Mouse (Mus musculus) hindbrain, embryonic 14.5 days (tissue): ENCODE data around the gene Samd14. TPM values are rescaled to one million over a fixed set of nuclear protein-coding genes. Genes with fewer than 3 reads are reported as not detected.

Source experiments
- ATAC-seq: fragments of 200-750 bp; cut with Nextera tagmentation; 2 replicates; pipeline ENCODE4 v1.8.0; 2017; ENCODE audit warnings: moderate number of reproducible peaks, mild to moderate bottlenecking, moderate TSS enrichment, moderate library complexity; ENCODE audit not compliant: low FRiP score
- DNase-seq: peaks from one replicate; pipeline ENCODE4 v3.0.0-alpha.2; 2015; ENCODE audit warnings: low spot score
- H3K27ac ChIP-seq: fragments of 300-500 bp; sonication (generic); 2 replicates; pipeline ENCODE4 v1.5.1; 2014; ENCODE audit warnings: mild to moderate bottlenecking, moderate library complexity
- H3K27me3 ChIP-seq: fragments of 300-500 bp; sonication (generic); 2 replicates; pipeline ENCODE4 v1.6.1; 2014; ENCODE audit warnings: mild to moderate bottlenecking, low read length, mixed read lengths; ENCODE audit not compliant: control insufficient read depth, insufficient read depth
- H3K36me3 ChIP-seq: fragments of 300-500 bp; sonication (generic); replicated peaks from 2 replicates; pipeline ENCODE4 v1.6.1; 2014; ENCODE audit not compliant: control insufficient read depth, insufficient read depth
- H3K4me1 ChIP-seq: fragments of 300-500 bp; sonication (generic); replicated peaks from 2 replicates; pipeline ENCODE4 v1.6.1; 2014; ENCODE audit warnings: antibody characterized with exemption, low read length, mixed read lengths; ENCODE audit not compliant: control insufficient read depth, insufficient read depth
- H3K4me2 ChIP-seq: fragments of 300-500 bp; sonication (generic); replicated peaks from 2 replicates; pipeline ENCODE4 v1.6.1; 2014; ENCODE audit warnings: mild to moderate bottlenecking, moderate library complexity
- H3K4me3 ChIP-seq: fragments of 300-500 bp; sonication (generic); replicated peaks from 2 replicates; pipeline ENCODE4 v1.5.1; 2014; ENCODE audit warnings: mild to moderate bottlenecking, low read length
- H3K9ac ChIP-seq: fragments of 300-500 bp; sonication (generic); 2 replicates; pipeline ENCODE4 v1.6.1; 2014
- H3K9me3 ChIP-seq: fragments of 300-500 bp; sonication (generic); 2 replicates; pipeline ENCODE4 v1.6.1; 2016; ENCODE audit warnings: low read length; ENCODE audit not compliant: control insufficient read depth
- WGBS: fragments of 180-500 bp; shearing (Covaris S2); extraction: QIAGEN DNeasy Blood & Tissue Kit; methylation state at CpG from one replicate; pipeline ENCODE4 v1.1.7; 2014; 5-methylcytosine and 5-hydroxymethylcytosine counted together
- polyA plus RNA-seq: library from polyadenylated mRNA; unstranded; fragments of >200 nt; fragmentation: Nextera tagmentation; extraction: Ambion mirVana; gene quantifications from 2 replicates; pipeline ENCODE4 v1.2.1, GENCODE M21; 2014

Samd14 gene
- polyA plus RNA-seq, 1 experiment from 2014 or later: 130 TPM

GRCm38 (mm10) chr11:95025227-95026012, 15.7 kb downstream of the Samd14 start:
- peaks cover 55% of the 10 kb centered on the region for H3K36me3 ChIP-seq
- H3K27ac ChIP-seq: no peak overlapping the region
- H3K4me2 ChIP-seq: no peak overlapping the region
- H3K27me3 ChIP-seq: no peaks in the 10 kb centered on the region
- no peak for DNase-seq
- ATAC-seq: no peak
- H3K4me1 ChIP-seq: no peaks in the 10 kb centered on the region
- no peak overlapping the region for H3K9ac ChIP-seq
- H3K9me3 ChIP-seq: no peaks in the 10 kb centered on the region
- H3K4me3 ChIP-seq: no peak overlapping the region
- 90% methylated on average over 11 of the region's 11 CpGs for WGBS

- Histone ChIP-seq H3K4me1 (no peaks in the 10 kb centered on the region), H3K9ac (no peak overlapping the region), H3K36me3 (peaks cover 48% of the 10 kb centered on the region), H3K4me2 (no peak overlapping the region), H3K27me3 (no peaks in the 10 kb centered on the region), H3K4me3 (no peak overlapping the region), H3K27ac (no peak overlapping the region), H3K9me3 (no peaks in the 10 kb centered on the region)
- ATAC-seq (no peak), DNase-seq (no peak)
- 70% methylated on average over 6 of the region's 6 CpGs for WGBS
Measured at GRCm38 (mm10) chr11:95026090-95026542, 16.4 kb downstream of the Samd14 start.

GRCm38 (mm10) chr11:95026849-95027248, 17.2 kb downstream of the Samd14 start:
- Histone ChIP-seq H3K9ac (no peak overlapping the region), H3K27ac (no peak overlapping the region), H3K4me3 (no peak overlapping the region), H3K4me2 (no peak overlapping the region), H3K27me3 (no peaks in the 10 kb centered on the region), H3K4me1 (no peaks in the 10 kb centered on the region), H3K9me3 (no peaks in the 10 kb centered on the region), H3K36me3 (peaks cover 41% of the 10 kb centered on the region)
- ATAC-seq (no peak), DNase-seq (no peak)
- WGBS: 84% methylated on average over 6 of the region's 6 CpGs

GRCm38 (mm10) chr11:95027850-95028470, 18.3 kb downstream of the Samd14 start:
- peaks cover 33% of the 10 kb centered on the region for H3K36me3 ChIP-seq
- H3K4me1 ChIP-seq: no peaks in the 10 kb centered on the region
- DNase-seq: no peak
- no peaks in the 10 kb centered on the region for H3K9me3 ChIP-seq
- H3K27me3 ChIP-seq: no peaks in the 10 kb centered on the region
- ATAC-seq: no peak
- no peak overlapping the region for H3K9ac ChIP-seq
- H3K4me2 ChIP-seq: no peak overlapping the region
- H3K27ac ChIP-seq: no peak overlapping the region
- 30% methylated on average over 13 of the region's 13 CpGs for WGBS
- no peak overlapping the region for H3K4me3 ChIP-seq

- no peaks in the 10 kb centered on the region for H3K27me3 ChIP-seq
- no peak overlapping the region for H3K9ac ChIP-seq
- DNase-seq: no peak
- H3K4me2 ChIP-seq: no peak overlapping the region
- peaks cover 3% of the 10 kb centered on the region; the same call in 1 of the 2 replicates for H3K36me3 ChIP-seq
- no peak overlapping the region for H3K4me3 ChIP-seq
- ATAC-seq: no peak
- H3K27ac ChIP-seq: no peak overlapping the region
- 32% methylated on average over 6 of the region's 6 CpGs for WGBS
- H3K9me3 ChIP-seq: no peaks in the 10 kb centered on the region
- no peaks in the 10 kb centered on the region for H3K4me1 ChIP-seq
Measured at GRCm38 (mm10) chr11:95032945-95033344, 23.3 kb downstream of the Samd14 start.

GRCm38 (mm10) chr11:95033617-95034016, 23.9 kb downstream of the Samd14 start:
- Histone ChIP-seq H3K36me3 (peaks cover 3% of the 10 kb centered on the region; the same call in 1 of the 2 replicates), H3K4me1 (no peaks in the 10 kb centered on the region), H3K9ac (no peak overlapping the region), H3K4me3 (no peak overlapping the region), H3K27ac (no peak overlapping the region), H3K9me3 (no peaks in the 10 kb centered on the region), H3K4me2 (no peak overlapping the region), H3K27me3 (no peaks in the 10 kb centered on the region)
- ATAC-seq: no peak
- 78% methylated on average over 14 of the region's 14 CpGs for WGBS
- no peak for DNase-seq

GRCm38 (mm10) chr11:95034902-95035301, 25.2 kb downstream of the Samd14 start:
- DNase-seq (no peak), ATAC-seq (no peak)
- H3K9ac ChIP-seq: no peak overlapping the region
- H3K4me2 ChIP-seq: no peak overlapping the region
- H3K4me1 ChIP-seq: peaks cover 1% of the 10 kb centered on the region; the same call in 1 of the 2 replicates
- H3K9me3 ChIP-seq: no peaks in the 10 kb centered on the region
- WGBS: 74% methylated on average over 10 of the region's 10 CpGs
- H3K4me3 ChIP-seq: no peak overlapping the region
- H3K27ac ChIP-seq: no peak overlapping the region
- H3K27me3 ChIP-seq: no peaks in the 10 kb centered on the region
- peaks cover 3% of the 10 kb centered on the region; the same call in 1 of the 2 replicates for H3K36me3 ChIP-seq

GRCm38 (mm10) chr11:95036521-95036920, 26.8 kb downstream of the Samd14 start:
- 94% methylated on average over 5 of the region's 5 CpGs for WGBS
- Histone ChIP-seq H3K36me3 (peaks cover 3% of the 10 kb centered on the region; the same call in 1 of the 2 replicates), H3K9ac (no peak overlapping the region), H3K4me2 (no peak overlapping the region), H3K4me1 (peaks cover 9% of the 10 kb centered on the region; the same call in 1 of the 2 replicates), H3K27me3 (no peaks in the 10 kb centered on the region), H3K4me3 (no peak overlapping the region), H3K27ac (no peak overlapping the region), H3K9me3 (no peaks in the 10 kb centered on the region)
- DNase-seq (no peak), ATAC-seq (no peak)

GRCm38 (mm10) chr11:95037306-95037705, 27.6 kb downstream of the Samd14 start:
- no peak overlapping the region for H3K4me2 ChIP-seq
- DNase-seq: no peak
- 50% methylated on average over 6 of the region's 6 CpGs for WGBS
- H3K36me3 ChIP-seq: no peaks in the 10 kb centered on the region; the same call in 1 of the 2 replicates
- no peak overlapping the region for H3K9ac ChIP-seq
- no peak overlapping the region for H3K4me3 ChIP-seq
- no peaks in the 10 kb centered on the region for H3K27me3 ChIP-seq
- H3K4me1 ChIP-seq: peaks cover 14% of the 10 kb centered on the region; the same call in 1 of the 2 replicates
- ATAC-seq: no peak
- H3K27ac ChIP-seq: no peak overlapping the region
- no peaks in the 10 kb centered on the region for H3K9me3 ChIP-seq
